Mouse (Mus musculus): ENCODE results near the gene 1700029H14Rik. TPM values are rescaled to one million over a fixed set of nuclear protein-coding genes. Genes with fewer than 3 reads are reported as not detected.

The 1700029H14Rik gene
- polyA plus RNA-seq (2015; fragmentation: Nextera tagmentation; extraction: Ambion mirVana) = not detected in 2 replicates

DNA sequence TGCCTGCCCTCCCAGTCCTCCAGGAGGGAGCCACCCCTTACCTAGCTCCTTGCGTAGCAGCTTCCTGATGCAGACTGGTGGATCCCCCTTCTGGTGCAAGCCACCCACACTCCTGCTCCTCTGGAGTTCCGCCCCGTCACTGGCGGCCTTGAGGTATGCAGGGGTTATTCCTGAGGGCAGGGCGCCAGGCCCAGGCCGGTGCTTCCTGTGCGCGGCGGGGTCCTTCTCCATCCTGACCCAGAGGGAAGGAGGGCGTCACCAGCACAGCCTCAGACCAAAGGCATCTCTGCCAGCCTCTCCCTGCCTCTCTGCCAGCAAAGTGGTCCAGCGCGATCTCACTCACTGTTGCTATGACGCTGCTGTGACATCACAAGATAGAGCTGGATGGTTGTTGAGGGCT, at the start of gene 1700029H14Rik:
1700029H14Rik (minus strand) TSS at position 344 of the 400 bp plus-strand sequence.
- 21% methylated on average over 13 of the region's 13 CpGs for WGBS
- no peaks in the 10 kb centered on the region for H3K36me3 ChIP-seq (ENCODE audit: insufficient read depth, low read length)
- no peak within 1 kb of the TSS for H3K9ac ChIP-seq (ENCODE audit: low read depth, low read length)
- TF ChIP-seq CTCF (IDR thresholded peaks at IDR 0.05; ENCODE audit: low read depth) = peak; percentile 25; the same call in 1 of the 2 replicates
- no peaks in the 10 kb centered on the region for H3K4me1 ChIP-seq (replicated peaks; ENCODE audit: insufficient read depth, low read length)
- no peak within 1 kb of the TSS for H3K4me3 ChIP-seq (replicated peaks; ENCODE audit: low read depth, low read length)
- H3K27ac ChIP-seq = no peak within 1 kb of the TSS
- no peaks in the 10 kb centered on the region for H3K27me3 ChIP-seq (ENCODE audit: insufficient read depth, low read length)
- DNase-seq (ENCODE audit: low spot score) (peak; percentile 39), ATAC-seq (replicated peaks; ENCODE audit: low FRiP score, low read depth) (0 out of 2 replicates have a peak, but pooled peaks have one; percentile 21)
- H3K4me2 ChIP-seq (ENCODE audit: low read length) = no peak within 1 kb of the TSS
- no peaks in the 10 kb centered on the region for H3K9me3 ChIP-seq (replicated peaks; ENCODE audit: low read length)

DNA sequence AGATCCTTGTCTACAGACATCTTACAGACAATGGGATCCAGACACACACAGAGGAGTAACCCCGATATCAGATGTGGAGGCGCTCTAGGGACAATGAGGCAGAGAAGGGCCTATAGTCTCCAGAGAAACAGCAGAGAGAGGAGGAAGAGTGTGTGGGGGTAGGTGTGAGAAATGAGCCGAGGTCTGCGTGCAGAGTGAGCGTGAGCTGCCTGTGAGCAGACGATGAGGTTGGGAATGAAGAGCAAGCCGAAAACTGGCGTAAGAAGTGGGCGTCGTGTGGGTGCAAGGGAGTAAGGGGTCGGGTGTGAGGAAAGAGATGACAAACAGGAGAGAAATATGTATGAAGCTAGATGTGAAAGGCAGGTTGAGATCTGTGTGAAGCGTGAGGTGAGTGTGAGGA, 49.4 kb upstream of the 1700029H14Rik start:
- Histone ChIP-seq H3K27me3 (ENCODE audit: insufficient read depth, low read length) (no peaks in the 10 kb centered on the region), H3K27ac (no peak overlapping the region), H3K4me1 (replicated peaks; ENCODE audit: insufficient read depth, low read length) (0 out of 2 replicates have a peak, but pooled peaks cover 3% of the 10 kb centered on the region), H3K4me2 (ENCODE audit: low read length) (no peak overlapping the region), H3K4me3 (replicated peaks; ENCODE audit: low read depth, low read length) (no peak overlapping the region), H3K9ac (ENCODE audit: low read depth, low read length) (no peak overlapping the region), H3K36me3 (ENCODE audit: insufficient read depth, low read length) (0 out of 2 replicates have a peak, but pooled peaks cover 3% of the 10 kb centered on the region), H3K9me3 (replicated peaks; ENCODE audit: low read length) (no peaks in the 10 kb centered on the region)
- DNase-seq (ENCODE audit: low spot score) = no peak
- 90% methylated on average over 12 of the region's 12 CpGs for WGBS
- no peak for TF ChIP-seq CTCF (IDR thresholded peaks at IDR 0.05; ENCODE audit: low read depth)
- no peak for ATAC-seq (replicated peaks; ENCODE audit: low FRiP score, low read depth)

DNA sequence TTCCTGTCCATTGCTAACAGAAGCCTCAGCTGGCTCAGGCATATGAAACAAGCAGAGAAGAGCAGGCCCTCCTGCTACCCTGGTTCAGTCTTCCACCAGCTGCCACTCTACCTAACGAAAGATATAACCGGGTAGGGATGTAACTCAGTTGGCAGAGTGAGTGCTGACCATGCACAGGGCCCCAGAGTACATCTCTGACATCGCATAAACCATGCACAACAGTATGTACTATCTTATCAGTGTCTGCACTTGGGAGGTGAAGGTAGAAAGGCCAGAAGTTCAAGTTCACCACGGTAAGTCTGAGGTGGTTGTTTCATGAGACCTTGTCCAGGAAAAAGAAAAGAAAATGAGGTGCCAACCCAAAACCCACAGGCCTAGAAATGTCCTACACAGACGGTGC, 47.7 kb upstream of the 1700029H14Rik start:
- no peak overlapping the region for H3K9ac ChIP-seq (ENCODE audit: low read depth, low read length)
- 0 out of 2 replicates have a peak, but pooled peaks cover 3% of the 10 kb centered on the region for H3K36me3 ChIP-seq (ENCODE audit: insufficient read depth, low read length)
- H3K27me3 ChIP-seq (ENCODE audit: insufficient read depth, low read length) = no peaks in the 10 kb centered on the region
- no peak overlapping the region for H3K4me2 ChIP-seq (ENCODE audit: low read length)
- 0 out of 2 replicates have a peak, but pooled peaks cover 3% of the 10 kb centered on the region for H3K4me1 ChIP-seq (replicated peaks; ENCODE audit: insufficient read depth, low read length)
- no peak for ATAC-seq (replicated peaks; ENCODE audit: low FRiP score, low read depth)
- H3K27ac ChIP-seq = no peak overlapping the region
- no peak for DNase-seq (ENCODE audit: low spot score)
- H3K9me3 ChIP-seq (replicated peaks; ENCODE audit: low read length) = no peaks in the 10 kb centered on the region
- H3K4me3 ChIP-seq (replicated peaks; ENCODE audit: low read depth, low read length) = no peak overlapping the region
- TF ChIP-seq CTCF (IDR thresholded peaks at IDR 0.05; ENCODE audit: low read depth) = no peak
- WGBS = 77% methylated on average over 5 of the region's 5 CpGs

DNA sequence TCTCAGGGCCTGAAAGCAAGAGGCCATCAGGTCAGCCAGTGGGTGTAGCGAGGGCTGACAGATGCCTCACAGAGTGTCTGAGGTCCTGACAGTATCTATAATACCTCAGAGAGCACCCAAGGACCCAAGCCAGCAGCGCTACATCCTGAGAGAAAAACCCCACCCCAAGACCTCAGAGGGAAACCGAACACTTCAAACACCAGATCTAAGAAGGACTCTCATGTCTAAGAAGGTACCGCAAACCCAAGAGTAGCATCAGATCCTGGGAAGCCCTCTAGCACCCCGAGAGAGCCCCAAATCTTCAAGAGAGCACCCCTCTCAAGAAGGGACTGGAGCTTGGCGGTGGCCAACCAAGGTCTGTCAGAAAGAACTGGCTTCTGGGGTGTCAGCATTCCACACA, 46.7 kb upstream of the 1700029H14Rik start:
- ATAC-seq (replicated peaks; ENCODE audit: low FRiP score, low read depth) (no peak), DNase-seq (ENCODE audit: low spot score) (no peak)
- Histone ChIP-seq H3K27me3 (ENCODE audit: insufficient read depth, low read length) (no peaks in the 10 kb centered on the region), H3K27ac (no peak overlapping the region), H3K4me1 (replicated peaks; ENCODE audit: insufficient read depth, low read length) (no peaks in the 10 kb centered on the region), H3K4me3 (replicated peaks; ENCODE audit: low read depth, low read length) (no peak overlapping the region), H3K9me3 (replicated peaks; ENCODE audit: low read length) (no peaks in the 10 kb centered on the region), H3K4me2 (ENCODE audit: low read length) (no peak overlapping the region), H3K36me3 (ENCODE audit: insufficient read depth, low read length) (no peaks in the 10 kb centered on the region), H3K9ac (ENCODE audit: low read depth, low read length) (no peak overlapping the region)
- no peak for TF ChIP-seq CTCF (IDR thresholded peaks at IDR 0.05; ENCODE audit: low read depth)
- WGBS = 92% methylated on average over 6 of the region's 6 CpGs

DNA sequence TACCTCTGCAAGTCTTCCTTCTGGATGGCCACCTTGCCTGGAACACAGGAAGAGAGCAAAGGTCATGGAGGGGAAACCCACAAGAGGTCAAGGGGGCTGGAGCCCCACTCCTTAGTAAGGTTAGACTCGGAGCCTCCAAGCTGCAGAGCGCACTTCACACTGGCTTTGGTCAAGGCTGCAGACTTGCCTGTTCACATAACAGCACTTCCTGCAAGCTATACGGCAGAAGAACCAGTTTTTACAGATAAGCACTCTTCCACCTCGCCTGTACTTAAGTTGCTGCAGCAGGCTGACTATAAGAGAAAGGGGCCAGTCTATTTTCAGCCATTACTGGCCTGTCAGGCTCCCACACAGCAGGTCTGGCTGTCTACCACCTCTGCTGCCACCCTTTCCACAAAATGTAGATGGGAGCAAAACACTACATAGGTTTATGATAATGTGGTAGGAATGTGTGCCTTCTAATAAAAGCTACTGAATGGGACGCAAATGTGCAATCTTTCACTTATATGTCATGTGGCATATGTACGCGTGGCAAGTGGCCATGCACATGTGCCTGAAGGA, 43.7 kb upstream of the 1700029H14Rik start:
- no peak overlapping the region for H3K27ac ChIP-seq
- no peak overlapping the region for H3K4me3 ChIP-seq (replicated peaks; ENCODE audit: low read depth, low read length)
- H3K27me3 ChIP-seq (ENCODE audit: insufficient read depth, low read length) = no peaks in the 10 kb centered on the region
- WGBS = 79% methylated on average over 7 of the region's 7 CpGs
- TF ChIP-seq CTCF (IDR thresholded peaks at IDR 0.05; ENCODE audit: low read depth) = no peak
- 0 out of 2 replicates have a peak, but pooled peaks cover 3% of the 10 kb centered on the region for H3K36me3 ChIP-seq (ENCODE audit: insufficient read depth, low read length)
- H3K4me1 ChIP-seq (replicated peaks; ENCODE audit: insufficient read depth, low read length) = no peaks in the 10 kb centered on the region
- ATAC-seq (replicated peaks; ENCODE audit: low FRiP score, low read depth) (no peak), DNase-seq (ENCODE audit: low spot score) (no peak)
- H3K9ac ChIP-seq (ENCODE audit: low read depth, low read length) = no peak overlapping the region
- no peaks in the 10 kb centered on the region for H3K9me3 ChIP-seq (replicated peaks; ENCODE audit: low read length)
- H3K4me2 ChIP-seq (ENCODE audit: low read length) = no peak overlapping the region

DNA sequence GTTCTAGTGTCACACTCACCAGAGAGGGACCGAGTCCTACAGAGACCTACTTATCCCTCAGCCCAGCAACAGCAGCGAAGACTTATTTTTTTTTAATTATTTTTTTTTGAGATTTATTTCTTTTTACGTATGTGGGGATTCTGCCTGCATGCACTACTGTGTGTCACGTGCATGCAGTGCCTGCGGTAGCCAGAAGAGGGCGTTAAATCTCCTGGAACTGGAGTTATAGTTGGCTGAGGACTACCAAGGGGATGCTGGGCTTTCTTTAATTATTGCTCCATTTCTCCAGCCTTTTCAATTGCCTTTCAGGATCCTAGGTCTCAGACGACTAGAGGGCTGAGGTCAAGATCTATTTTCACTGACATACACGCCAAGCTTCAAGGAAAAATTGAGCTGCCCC, 40.4 kb upstream of the 1700029H14Rik start:
- H3K4me1 ChIP-seq (replicated peaks; ENCODE audit: insufficient read depth, low read length) = no peaks in the 10 kb centered on the region
- no peak overlapping the region for H3K9ac ChIP-seq (ENCODE audit: low read depth, low read length)
- no peak overlapping the region for H3K27ac ChIP-seq
- no peak overlapping the region for H3K4me3 ChIP-seq (replicated peaks; ENCODE audit: low read depth, low read length)
- peak; percentile 65 for TF ChIP-seq CTCF (IDR thresholded peaks at IDR 0.05; ENCODE audit: low read depth)
- no peaks in the 10 kb centered on the region for H3K9me3 ChIP-seq (replicated peaks; ENCODE audit: low read length)
- ATAC-seq (replicated peaks; ENCODE audit: low FRiP score, low read depth) = no peak
- 66% methylated on average over 8 of the region's 8 CpGs for WGBS
- no peaks in the 10 kb centered on the region for H3K27me3 ChIP-seq (ENCODE audit: insufficient read depth, low read length)
- peaks cover 9% of the 10 kb centered on the region; the same call in 1 of the 2 replicates for H3K36me3 ChIP-seq (ENCODE audit: insufficient read depth, low read length)
- peak; percentile 29 for DNase-seq (ENCODE audit: low spot score)
- H3K4me2 ChIP-seq (ENCODE audit: low read length) = no peak overlapping the region
